Mouse (Mus musculus) kidney, postnatal 10 days (tissue): ENCODE data around the gene Gm5089.
A peak's percentile ranks its signal among the peaks of the same experiment; 100 is the strongest.

ENCODE experiments used
- DNase-seq: peaks from one replicate; pipeline ENCODE4 v3.0.0; 2021; ENCODE audit warnings: mixed read lengths

Gene Gm5089

GRCm38 (mm10) chr14:122477261-122477671 lies 26.4 kb upstream of the Gm5089 start:
- no peak for DNase-seq

- no peak for DNase-seq
These were observed 25.9 kb upstream of the Gm5089 start for GRCm38 (mm10) chr14:122476822-122477215.

- DNase-seq = peak; percentile 35
These were observed 25.3 kb upstream of the Gm5089 start for GRCm38 (mm10) chr14:122476041-122476821.

DNA sequence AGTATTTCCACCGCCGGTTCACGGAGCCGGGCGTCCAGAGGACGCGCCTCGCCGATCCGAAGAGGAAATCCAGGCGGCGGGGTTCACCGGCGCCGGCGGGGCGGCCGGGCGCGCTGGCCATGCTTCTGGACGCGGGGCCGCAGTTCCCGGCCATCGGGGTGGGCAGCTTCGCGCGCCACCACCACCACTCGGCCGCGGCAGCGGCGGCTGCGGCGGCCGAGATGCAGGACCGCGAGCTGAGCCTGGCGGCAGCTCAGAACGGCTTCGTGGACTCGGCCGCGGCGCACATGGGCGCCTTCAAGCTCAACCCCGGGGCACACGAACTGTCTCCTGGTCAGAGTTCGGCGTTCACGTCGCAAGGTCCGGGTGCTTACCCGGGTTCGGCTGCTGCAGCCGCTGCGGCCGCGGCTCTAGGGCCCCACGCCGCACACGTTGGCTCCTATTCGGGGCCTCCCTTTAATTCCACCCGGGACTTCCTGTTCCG lies 24.7 kb upstream of the Gm5089 start:
- DNase-seq = no peak

- DNase-seq = peak; percentile 49
These were observed 24.1 kb upstream of the Gm5089 start, which contains the start of gene Zic2 for GRCm38 (mm10) chr14:122474891-122475556. Gene Zic2, plus strand, starts transcription at chr14:122475435.

DNA sequence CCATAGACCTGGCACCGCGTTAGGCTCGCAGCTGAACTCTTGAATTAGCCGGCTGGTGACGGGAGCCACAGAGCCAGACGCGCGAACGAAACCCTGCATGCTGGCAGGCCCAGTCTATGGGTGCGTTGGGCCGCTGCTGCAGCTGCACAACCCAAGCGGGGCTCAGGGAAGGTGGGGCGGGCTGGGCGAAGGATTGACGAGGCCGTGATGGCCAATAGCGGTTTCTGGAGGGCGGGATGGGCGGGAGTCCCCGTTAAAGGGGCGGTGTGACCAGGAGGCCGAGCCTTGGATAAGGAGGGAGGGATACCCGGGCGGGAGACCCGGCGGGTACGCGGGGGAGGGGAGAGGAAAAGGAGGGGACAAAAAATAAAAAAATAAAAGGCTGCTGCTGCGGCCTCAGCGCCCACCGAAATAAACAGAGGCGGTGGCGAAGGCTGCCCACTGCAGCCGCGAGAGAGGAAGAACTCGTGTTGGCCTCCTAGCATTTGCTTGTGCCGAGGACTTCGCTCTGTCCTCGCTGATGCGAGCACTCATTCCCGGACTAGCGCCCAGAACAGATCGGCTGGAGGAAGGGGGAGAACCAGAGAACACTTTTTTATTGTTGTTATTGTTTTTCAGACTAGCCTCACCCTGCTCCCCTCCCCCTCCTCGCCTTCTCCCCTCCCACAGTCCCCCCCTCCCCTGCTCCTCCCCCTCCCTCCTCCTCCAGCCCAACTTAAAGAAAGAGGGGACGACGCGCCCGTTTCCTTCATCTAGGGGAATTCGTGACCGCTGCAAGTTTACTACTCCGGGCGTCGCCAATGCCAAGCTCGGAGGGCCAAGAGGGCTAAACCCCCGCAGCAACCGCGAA lies 23.4 kb upstream of the Gm5089 start:
- no peak for DNase-seq

- DNase-seq = no peak
These were observed 22.4 kb upstream of the Gm5089 start for GRCm38 (mm10) chr14:122473211-122473751.

GRCm38 (mm10) chr14:122472647-122473046 lies 21.7 kb upstream of the Gm5089 start:
- no peak for DNase-seq

DNA sequence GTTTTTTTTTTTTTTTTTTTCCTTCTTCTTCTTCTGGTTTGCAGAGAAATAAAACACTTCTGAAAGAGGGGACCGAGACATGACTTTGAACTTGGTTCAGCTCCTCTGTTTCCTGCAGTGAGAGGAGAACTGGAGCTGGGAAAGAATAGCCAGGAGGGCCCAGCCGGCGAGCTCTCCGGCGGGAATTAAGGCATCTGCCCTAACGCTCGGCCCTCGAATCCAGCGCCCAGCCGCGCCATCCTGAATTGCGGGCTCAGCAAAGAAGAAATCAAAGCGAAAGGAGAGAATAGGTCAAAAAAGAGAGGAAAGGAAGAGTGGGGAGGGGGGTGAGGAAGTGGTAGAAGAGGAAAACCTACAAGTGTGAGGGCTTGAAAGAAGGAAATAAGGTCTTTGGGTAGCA lies 21.2 kb upstream of the Gm5089 start:
- no peak for DNase-seq

- DNase-seq = no peak
These were observed 20.7 kb upstream of the Gm5089 start for GRCm38 (mm10) chr14:122471449-122472085.

GRCm38 (mm10) chr14:122468971-122469755 lies 18.2 kb upstream of the Gm5089 start:
- no peak for DNase-seq

GRCm38 (mm10) chr14:122467926-122468841 lies 17.3 kb upstream of the Gm5089 start:
- DNase-seq = no peak

- no peak for DNase-seq
These were observed 15.9 kb upstream of the Gm5089 start for GRCm38 (mm10) chr14:122466756-122467362.

DNA sequence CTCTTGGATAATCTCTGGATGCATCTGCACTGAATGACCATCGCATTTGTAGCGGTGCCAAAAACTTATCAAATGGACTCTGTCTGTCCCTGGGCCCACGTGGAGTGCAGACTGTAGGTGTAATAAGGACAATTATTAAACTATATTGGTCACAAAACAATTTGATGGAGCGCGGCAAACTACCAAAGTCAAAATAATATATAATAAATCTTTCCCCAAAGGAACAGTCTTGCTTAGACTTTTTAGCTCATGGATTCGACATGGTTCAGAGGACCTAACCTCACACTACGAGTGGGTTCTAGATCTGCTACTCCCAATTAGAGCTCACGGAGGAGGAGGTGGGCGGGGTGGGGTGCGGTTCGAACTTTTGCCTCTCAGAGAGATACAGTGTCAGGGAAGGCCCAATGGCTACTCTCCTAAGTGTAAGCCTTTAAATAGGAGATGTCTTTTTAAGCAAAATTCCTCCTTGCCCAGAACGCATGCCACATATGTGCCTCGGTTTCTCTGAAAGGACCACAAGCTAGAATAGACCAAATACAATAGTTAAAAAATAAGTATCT lies 15.1 kb upstream of the Gm5089 start:
- DNase-seq = no peak

DNA sequence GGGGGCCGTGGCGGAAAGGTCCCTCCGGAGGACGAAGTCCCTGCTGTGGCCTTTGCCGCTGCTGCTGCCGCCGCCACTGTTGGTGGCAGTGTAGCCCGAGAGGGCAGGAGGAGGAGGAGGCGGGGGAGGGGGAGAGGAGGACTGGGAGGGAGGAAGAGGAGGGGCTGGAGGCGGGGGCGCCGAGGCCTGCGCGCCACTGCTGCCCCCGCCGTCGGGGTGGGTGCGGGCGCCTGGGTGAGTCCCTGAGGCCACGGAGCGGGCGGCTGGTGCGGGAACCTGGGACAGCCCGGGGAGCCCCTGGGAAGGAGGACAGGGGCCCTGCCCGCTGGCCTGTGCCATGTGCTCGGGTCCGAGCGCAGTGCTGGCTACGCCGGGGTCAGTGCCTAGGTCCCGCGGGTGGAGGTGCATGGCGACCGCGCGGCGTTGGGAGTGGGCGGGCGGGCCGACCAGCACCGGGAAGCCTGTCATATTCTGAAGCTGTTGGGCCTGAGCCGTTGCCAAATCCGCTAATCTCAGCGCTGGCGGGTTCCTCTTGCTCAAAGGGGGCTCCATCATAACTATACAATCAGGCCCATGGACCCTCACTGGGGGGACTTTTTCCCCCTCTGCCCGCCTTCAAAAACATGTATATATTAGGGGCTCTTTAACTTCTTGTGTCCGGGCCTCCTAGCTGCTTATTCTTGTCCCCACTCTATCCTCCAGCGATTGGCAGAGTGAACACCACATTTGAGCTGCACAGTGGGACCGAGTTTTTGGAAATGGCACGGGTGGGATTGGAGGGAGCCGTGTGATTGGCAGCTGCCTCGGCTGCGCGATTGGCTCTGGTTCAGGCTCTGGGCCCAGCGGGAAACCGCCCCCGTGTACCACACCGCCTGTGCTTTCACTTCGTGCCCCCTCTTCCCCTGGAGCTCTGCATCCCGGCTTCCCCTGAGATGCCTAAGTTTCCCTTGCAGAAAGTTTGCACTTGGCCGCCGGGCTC lies 14.1 kb upstream of the Gm5089 start, which contains the start of gene Zic5:
Gene Zic5 (minus strand): TSS at position 915 of the 979 bp plus-strand sequence.
- DNase-seq = peak; percentile 43

DNA sequence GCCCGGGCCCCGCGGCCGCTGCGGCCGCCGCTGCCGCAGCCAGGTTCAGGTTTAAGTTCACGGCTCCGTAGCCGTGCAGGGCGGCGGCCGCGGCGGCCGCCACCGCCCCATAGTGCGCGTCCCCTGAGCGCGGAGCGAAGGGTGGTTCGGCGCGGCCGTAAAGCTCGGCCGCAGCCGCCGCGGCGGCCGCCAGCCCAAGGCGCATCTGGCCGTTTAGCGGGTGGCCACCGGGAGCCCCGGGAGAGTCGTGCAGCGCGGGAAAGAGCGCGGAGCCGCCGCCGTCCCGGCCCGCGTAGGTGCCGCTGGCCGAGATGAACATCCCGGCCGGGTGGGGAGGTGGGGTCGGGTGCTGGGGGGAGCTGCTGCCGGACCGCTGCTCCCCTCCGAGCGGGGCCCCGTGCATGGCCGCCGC lies 13.4 kb upstream of the Gm5089 start:
- DNase-seq = no peak

DNA sequence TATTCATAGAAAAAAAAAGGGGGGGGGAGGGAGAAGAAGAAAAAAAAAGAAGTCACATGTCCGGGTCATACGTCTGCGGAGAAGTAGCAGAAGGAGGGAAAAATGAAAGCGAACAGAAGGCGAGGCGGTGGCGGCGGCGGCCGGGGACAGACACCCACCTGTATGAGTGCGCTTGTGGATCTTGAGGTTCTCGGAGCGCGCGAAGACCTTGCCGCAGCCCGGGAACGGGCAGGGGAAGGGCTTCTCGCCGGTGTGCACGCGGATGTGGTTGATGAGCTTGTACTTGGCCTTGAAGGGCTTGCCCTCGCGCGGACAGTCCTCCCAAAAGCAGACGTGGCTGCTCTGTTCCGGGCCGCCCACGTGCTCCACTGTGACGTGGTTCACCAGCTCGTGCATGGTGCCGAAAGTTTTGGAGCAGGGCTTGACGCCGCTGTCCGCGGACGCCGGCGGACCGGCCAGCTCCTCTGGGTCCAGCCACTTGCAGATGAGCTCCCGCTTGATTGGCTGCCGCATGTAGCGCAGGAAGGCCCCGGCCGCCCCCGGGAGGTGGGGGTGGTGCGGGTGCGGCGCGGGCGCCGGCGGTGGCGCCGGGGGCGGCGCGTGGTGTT lies 12.9 kb upstream of the Gm5089 start:
- DNase-seq = peak; percentile 59
